Mouse (Mus musculus) cerebellum, postnatal 14 days (tissue): ENCODE results near the gene Mtcp1.

Experiments
- DNase-seq, 2 experiments: peaks; one replicate each; pipeline ENCODE4 v3.0.0; 2021; ENCODE audit warnings: mixed read lengths in 2 of 2

The Mtcp1 gene

DNA sequence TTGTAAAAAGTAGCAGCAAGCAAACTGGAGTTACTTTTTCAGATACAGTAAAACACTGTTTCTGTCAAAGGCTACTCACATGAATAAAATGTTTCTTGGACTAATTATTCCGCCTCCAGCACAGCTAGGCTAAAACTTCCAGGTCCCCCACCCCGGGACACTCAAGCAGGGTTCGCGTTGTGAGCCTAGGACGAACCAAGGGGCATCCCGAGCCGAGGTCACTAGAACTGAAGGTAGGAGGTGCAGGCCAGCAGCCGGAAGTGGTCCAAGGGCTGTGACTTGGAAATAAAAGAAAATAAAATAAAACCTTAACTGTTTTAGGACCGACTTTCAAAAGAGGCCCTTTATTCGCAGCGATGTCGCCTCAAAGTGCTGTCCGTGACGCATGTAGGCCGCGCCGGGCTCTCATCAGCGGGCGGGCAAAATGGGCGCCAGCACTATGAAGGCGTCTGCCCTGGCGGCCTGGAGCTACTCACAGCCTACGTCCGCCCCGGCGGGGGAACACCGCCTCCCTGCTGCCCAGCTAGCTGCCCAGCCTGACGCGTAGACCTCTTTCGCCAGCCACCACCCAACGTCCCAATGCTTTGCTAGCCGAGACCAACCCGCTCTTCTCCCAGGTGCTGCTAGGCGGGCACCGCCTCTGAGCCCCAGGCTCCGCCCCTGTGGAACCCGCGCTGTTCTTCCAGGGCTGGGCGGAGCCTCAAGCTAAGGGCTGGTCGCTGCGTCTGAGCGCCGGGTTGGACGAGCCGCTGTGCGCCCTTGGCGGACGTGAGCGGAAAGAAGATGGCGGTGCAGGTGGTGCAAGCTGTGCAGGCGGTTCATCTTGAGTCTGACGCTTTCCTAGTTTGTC is at the start of gene Mtcp1, which contains the start of the genes Cmc4 and Brcc3:
Gene Mtcp1 (minus strand): TSS at position 653 of the 850 bp plus-strand sequence.
Gene Cmc4 (minus strand): TSS at position 649 of the 850 bp plus-strand sequence.
Gene Brcc3 (plus strand): TSS at position 693 of the 850 bp plus-strand sequence.
- DNase-seq, result peak; percentile 86 to 88

- no peak for DNase-seq
These were observed 38.2 kb upstream of the Mtcp1 start for GRCm38 (mm10) chrX:75454597-75454996.

DNA sequence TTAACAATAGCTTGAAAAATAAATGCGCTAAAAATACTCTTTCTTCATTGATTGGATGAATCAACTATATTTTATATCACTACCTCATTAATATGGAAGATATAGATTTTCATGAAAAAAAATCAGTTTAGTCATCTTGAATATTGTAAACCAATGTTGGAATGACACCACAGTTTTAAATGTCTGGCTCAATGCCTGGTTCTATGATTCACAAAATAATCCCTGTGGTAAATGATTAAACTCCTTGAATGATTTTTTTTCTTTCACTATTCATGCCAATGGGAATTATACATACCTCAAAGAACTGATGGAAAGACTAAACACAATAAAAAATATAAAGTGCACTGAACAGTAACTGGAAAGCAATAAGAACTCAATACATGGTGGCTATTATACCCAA is 6.7 kb downstream of the Mtcp1 start:
- DNase-seq, result no peak

- no peak for DNase-seq
These were observed 13.0 kb downstream of the Mtcp1 start for GRCm38 (mm10) chrX:75403350-75403749.

DNA sequence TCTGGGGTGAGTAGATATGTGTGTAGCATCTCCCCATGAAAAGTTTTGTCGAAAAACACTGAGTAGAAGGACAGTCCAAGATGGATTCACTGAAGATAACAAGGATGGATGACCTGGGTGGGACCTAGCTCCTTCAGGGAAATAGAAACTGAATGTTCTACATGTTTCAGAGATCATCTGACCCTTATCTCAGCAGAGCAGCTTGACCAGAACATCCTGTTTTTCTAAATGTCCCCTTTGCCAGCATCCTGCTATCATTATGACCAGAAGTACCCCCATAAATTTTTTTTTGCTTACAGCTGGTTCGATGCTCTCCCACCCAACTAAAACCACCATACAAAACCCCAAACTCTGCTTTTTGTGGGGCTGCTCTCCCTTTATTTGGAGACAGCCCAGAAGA is 13.7 kb downstream of the Mtcp1 start:
- no peak for DNase-seq

GRCm38 (mm10) chrX:75399471-75399870 is 16.9 kb downstream of the Mtcp1 start:
- no peak for DNase-seq

DNA sequence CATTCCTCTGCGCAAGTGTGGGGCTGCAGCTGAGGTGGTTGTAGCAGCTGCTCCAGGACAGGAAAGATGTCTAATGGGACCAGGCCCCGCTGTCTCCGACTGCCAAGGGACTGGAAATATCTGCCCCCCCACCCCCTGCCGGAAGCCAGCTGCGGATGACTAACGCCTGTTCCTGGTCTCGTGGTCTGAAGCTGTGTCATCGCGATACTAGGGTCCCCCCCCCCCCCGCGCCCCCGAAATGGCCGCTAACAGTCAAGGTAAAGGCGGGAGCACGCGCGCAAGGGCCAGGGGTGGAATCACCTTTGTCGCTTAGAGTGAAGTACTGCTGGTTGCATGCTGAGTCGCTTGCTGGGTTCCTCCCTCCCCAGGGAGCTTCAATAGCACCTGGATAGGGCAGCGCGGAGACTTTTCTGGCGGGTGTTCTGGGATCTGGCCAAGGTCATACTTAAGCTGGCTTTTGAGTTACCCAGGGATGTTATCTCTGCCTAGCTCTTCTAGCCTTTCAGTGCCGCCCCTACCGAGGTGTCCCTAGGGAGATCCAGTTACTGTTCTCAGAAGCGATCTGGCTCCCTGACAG is 34.1 kb downstream of the Mtcp1 start, which contains the start of the genes Fundc2 and F8:
Gene Fundc2 (plus strand): TSS at position 205 of the 577 bp plus-strand sequence.
Gene F8 (minus strand): TSS at position 421 of the 577 bp plus-strand sequence.
- DNase-seq, result peak; percentile 72 to 78

GRCm38 (mm10) chrX:75381699-75382098 is 34.7 kb downstream of the Mtcp1 start:
- DNase-seq, result no peak

DNA sequence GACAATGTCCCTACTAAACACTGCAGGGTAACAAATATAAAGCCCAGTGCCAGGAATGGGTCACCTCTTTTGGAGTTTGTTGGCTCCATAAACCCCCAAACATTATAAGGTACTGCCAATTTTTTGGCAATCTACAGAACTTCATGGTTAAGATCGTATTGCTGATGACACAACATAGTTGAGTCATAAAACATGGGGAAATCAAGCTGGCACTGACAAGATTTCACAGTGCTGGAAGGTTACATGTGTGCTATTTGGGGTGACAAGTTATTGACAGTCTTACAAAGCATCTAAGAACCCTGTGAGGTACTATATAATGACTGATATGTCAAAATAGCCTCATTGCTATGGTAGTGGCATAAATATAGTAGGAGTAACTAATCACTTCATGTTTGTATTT is 35.2 kb downstream of the Mtcp1 start:
- DNase-seq, result no peak

- no peak for DNase-seq
These were observed 39.6 kb downstream of the Mtcp1 start for GRCm38 (mm10) chrX:75376815-75377214.

DNA sequence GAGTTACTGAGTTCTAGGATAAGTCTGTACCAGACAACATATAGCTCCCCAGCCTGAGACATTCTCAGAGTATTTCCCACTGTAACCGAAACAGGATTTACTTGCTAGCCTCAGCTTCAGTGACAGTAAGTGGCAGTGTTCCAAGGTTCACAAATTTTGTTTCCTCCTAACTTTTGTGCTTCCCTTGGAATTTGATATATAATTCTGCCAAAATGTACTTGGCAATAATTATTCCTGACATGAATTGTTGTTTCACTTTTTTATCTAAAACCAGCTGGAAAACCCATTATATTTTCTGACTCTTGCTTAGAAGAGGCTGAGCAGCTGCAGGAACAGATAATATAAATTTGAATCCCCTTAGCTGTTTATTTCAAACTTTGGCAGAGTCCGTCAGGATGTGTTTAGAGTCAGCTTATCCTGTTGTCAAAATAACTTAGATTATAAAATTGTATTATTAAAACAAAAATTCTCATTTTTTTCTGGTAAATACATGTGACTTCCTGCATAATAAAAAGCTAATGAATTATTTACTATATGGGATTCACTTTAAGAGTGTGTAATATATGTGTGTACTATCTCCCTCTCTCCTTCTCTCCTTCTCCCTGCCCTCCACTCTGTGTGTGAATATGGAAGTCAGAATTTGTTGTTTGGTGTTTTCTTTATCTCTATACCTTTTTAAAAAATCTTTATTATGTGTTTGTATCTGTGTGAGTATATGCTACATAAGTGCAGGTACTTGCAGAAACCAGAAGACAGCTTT is 43.5 kb downstream of the Mtcp1 start:
- no peak for DNase-seq

DNA sequence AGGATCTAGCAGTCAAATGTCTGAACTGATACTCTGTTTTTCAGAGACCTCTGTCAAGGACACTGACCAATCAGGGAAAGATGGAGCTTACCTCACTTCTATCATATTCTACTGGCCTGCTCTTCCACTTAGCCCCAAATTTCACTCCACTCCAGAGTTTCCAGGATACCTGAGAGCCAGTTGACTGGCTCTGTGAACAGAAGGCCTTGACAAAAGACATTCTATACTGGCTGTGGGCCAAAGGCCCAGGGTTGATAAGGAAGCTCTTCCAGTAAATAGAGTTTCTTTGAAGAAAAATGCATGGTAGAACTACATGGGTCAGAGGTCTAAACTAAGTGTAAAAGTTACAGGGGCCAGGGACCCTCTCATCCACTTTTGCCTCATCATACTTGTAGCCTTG is 46.2 kb downstream of the Mtcp1 start:
- no peak for DNase-seq
